Mouse (Mus musculus): Measurements from ENCODE around the gene Trio. TPM values are rescaled to one million over a fixed set of nuclear protein-coding genes. Genes with fewer than 3 reads are reported as not detected.
A peak's percentile ranks its signal among the peaks of the same experiment; 100 is the strongest.

Gene Trio
- polyA plus RNA-seq, 1 experiment from 2014 or later, result 44.7 TPM

- no peak overlapping the region for H3K4me2 ChIP-seq (replicated peaks)
- no peaks in the 10 kb centered on the region for H3K36me3 ChIP-seq
- H3K27ac ChIP-seq (replicated peaks), result no peak overlapping the region
- H3K4me1 ChIP-seq, result no peaks in the 10 kb centered on the region
- H3K9me3 ChIP-seq, result no peaks in the 10 kb centered on the region
- H3K9ac ChIP-seq (replicated peaks), result no peak overlapping the region
- no peak overlapping the region for H3K4me3 ChIP-seq
- 85% methylated on average over 5 of the region's 5 CpGs for WGBS
- H3K27me3 ChIP-seq, result no peaks in the 10 kb centered on the region
- no peak for ATAC-seq (replicated peaks)
These were observed 35.3 kb upstream of the Trio start for GRCm38 (mm10) chr15:28060977-28061376.

GRCm38 (mm10) chr15:28060423-28060822 is 34.8 kb upstream of the Trio start:
- Histone ChIP-seq H3K4me2 (replicated peaks) (no peak overlapping the region), H3K36me3 (no peaks in the 10 kb centered on the region), H3K9me3 (no peaks in the 10 kb centered on the region), H3K27me3 (no peaks in the 10 kb centered on the region), H3K4me3 (no peak overlapping the region), H3K9ac (replicated peaks) (no peak overlapping the region), H3K4me1 (no peaks in the 10 kb centered on the region), H3K27ac (replicated peaks) (no peak overlapping the region)
- no peak for ATAC-seq (replicated peaks)
- 39% methylated on average over 6 of the region's 6 CpGs for WGBS

GRCm38 (mm10) chr15:28057545-28057944 is 31.9 kb upstream of the Trio start:
- H3K4me2 ChIP-seq (replicated peaks), result no peak overlapping the region
- no peak overlapping the region for H3K4me3 ChIP-seq
- H3K4me1 ChIP-seq, result no peaks in the 10 kb centered on the region
- no peaks in the 10 kb centered on the region for H3K36me3 ChIP-seq
- no peaks in the 10 kb centered on the region for H3K9me3 ChIP-seq
- WGBS, result 30% methylated on average over 5 of the region's 5 CpGs
- no peaks in the 10 kb centered on the region for H3K27me3 ChIP-seq
- H3K9ac ChIP-seq (replicated peaks), result no peak overlapping the region
- ATAC-seq (replicated peaks), result no peak
- H3K27ac ChIP-seq (replicated peaks), result no peak overlapping the region

GRCm38 (mm10) chr15:28054731-28055130 is 29.1 kb upstream of the Trio start:
- no peak overlapping the region for H3K27ac ChIP-seq (replicated peaks)
- no peak overlapping the region for H3K4me3 ChIP-seq
- no peaks in the 10 kb centered on the region for H3K9me3 ChIP-seq
- 90% methylated on average over 1 of the region's 1 CpGs for WGBS
- H3K36me3 ChIP-seq, result no peaks in the 10 kb centered on the region
- H3K4me2 ChIP-seq (replicated peaks), result no peak overlapping the region
- ATAC-seq (replicated peaks), result no peak
- H3K4me1 ChIP-seq, result peaks cover 7% of the 10 kb centered on the region
- H3K9ac ChIP-seq (replicated peaks), result no peak overlapping the region
- no peaks in the 10 kb centered on the region for H3K27me3 ChIP-seq

- 54% methylated on average over 1 of the region's 1 CpGs for WGBS
- Histone ChIP-seq H3K4me2 (replicated peaks) (no peak overlapping the region), H3K27me3 (no peaks in the 10 kb centered on the region), H3K4me3 (no peak overlapping the region), H3K36me3 (no peaks in the 10 kb centered on the region), H3K27ac (replicated peaks) (no peak overlapping the region), H3K9ac (replicated peaks) (no peak overlapping the region), H3K4me1 (peaks cover 7% of the 10 kb centered on the region), H3K9me3 (no peaks in the 10 kb centered on the region)
- no peak for ATAC-seq (replicated peaks)
These were observed 28.5 kb upstream of the Trio start for GRCm38 (mm10) chr15:28054111-28054510.

GRCm38 (mm10) chr15:28053226-28053625 is 27.6 kb upstream of the Trio start:
- Histone ChIP-seq H3K4me3 (no peak overlapping the region), H3K9ac (replicated peaks) (no peak overlapping the region), H3K36me3 (no peaks in the 10 kb centered on the region), H3K27ac (replicated peaks) (no peak overlapping the region), H3K27me3 (no peaks in the 10 kb centered on the region), H3K4me2 (replicated peaks) (no peak overlapping the region), H3K9me3 (no peaks in the 10 kb centered on the region), H3K4me1 (peaks cover 7% of the 10 kb centered on the region)
- ATAC-seq (replicated peaks), result no peak
- WGBS, result 47% methylated on average over 6 of the region's 6 CpGs

GRCm38 (mm10) chr15:28051811-28052210 is 26.2 kb upstream of the Trio start:
- 36% methylated on average over 4 of the region's 4 CpGs for WGBS
- Histone ChIP-seq H3K4me1 (peaks cover 7% of the 10 kb centered on the region), H3K9ac (replicated peaks) (no peak overlapping the region), H3K4me2 (replicated peaks) (no peak overlapping the region), H3K27me3 (no peaks in the 10 kb centered on the region), H3K36me3 (no peaks in the 10 kb centered on the region), H3K4me3 (no peak overlapping the region), H3K9me3 (no peaks in the 10 kb centered on the region), H3K27ac (replicated peaks) (no peak overlapping the region)
- peak; percentile 33; the same call in 1 of the 2 replicates for ATAC-seq (replicated peaks)

GRCm38 (mm10) chr15:28051104-28051625 is 25.5 kb upstream of the Trio start:
- peak overlapping the region; percentile 24 for H3K4me2 ChIP-seq (replicated peaks)
- H3K4me1 ChIP-seq, result peaks cover 7% of the 10 kb centered on the region
- peak overlapping the region; percentile 5; the same call in 1 of the 2 replicates for H3K27ac ChIP-seq (replicated peaks)
- H3K4me3 ChIP-seq, result 0 out of 2 replicates have a peak overlapping the region, but pooled peaks have one; percentile 2
- peak; percentile 89 for ATAC-seq (replicated peaks)
- H3K9ac ChIP-seq (replicated peaks), result no peak overlapping the region
- H3K36me3 ChIP-seq, result no peaks in the 10 kb centered on the region
- H3K27me3 ChIP-seq, result no peaks in the 10 kb centered on the region
- WGBS, result 4% methylated on average over 18 of the region's 18 CpGs
- no peaks in the 10 kb centered on the region for H3K9me3 ChIP-seq

- H3K9ac ChIP-seq (replicated peaks), result no peak overlapping the region
- no peak overlapping the region for H3K27ac ChIP-seq (replicated peaks)
- no peaks in the 10 kb centered on the region for H3K9me3 ChIP-seq
- ATAC-seq (replicated peaks), result no peak
- WGBS, result 94% methylated on average over 3 of the region's 3 CpGs
- peaks cover 7% of the 10 kb centered on the region for H3K4me1 ChIP-seq
- H3K4me2 ChIP-seq (replicated peaks), result no peak overlapping the region
- no peaks in the 10 kb centered on the region for H3K27me3 ChIP-seq
- no peaks in the 10 kb centered on the region for H3K36me3 ChIP-seq
- H3K4me3 ChIP-seq, result no peak overlapping the region
These were observed 22.1 kb upstream of the Trio start for GRCm38 (mm10) chr15:28047711-28048110.

- WGBS, result 9% methylated on average over 9 of the region's 9 CpGs
These were observed 15.7 kb upstream of the Trio start for GRCm38 (mm10) chr15:28041158-28041865.

GRCm38 (mm10) chr15:28037651-28038050 is 12.0 kb upstream of the Trio start:
- H3K36me3 ChIP-seq, result no peaks in the 10 kb centered on the region
- WGBS, result 86% methylated on average over 6 of the region's 6 CpGs
- no peaks in the 10 kb centered on the region for H3K27me3 ChIP-seq
- no peak overlapping the region for H3K9ac ChIP-seq (replicated peaks)
- ATAC-seq (replicated peaks), result no peak
- H3K4me3 ChIP-seq, result no peak overlapping the region
- H3K4me2 ChIP-seq (replicated peaks), result no peak overlapping the region
- no peak overlapping the region for H3K27ac ChIP-seq (replicated peaks)
- H3K9me3 ChIP-seq, result no peaks in the 10 kb centered on the region
- H3K4me1 ChIP-seq, result peaks cover 8% of the 10 kb centered on the region

More at GRCm38 (mm10) chr15:28041158-28041865, 15.7 kb upstream of the Trio start:
- Histone ChIP-seq H3K4me1 (peaks cover 8% of the 10 kb centered on the region), H3K27ac (replicated peaks) (no peak overlapping the region), H3K9ac (replicated peaks) (no peak overlapping the region), H3K4me3 (no peak overlapping the region), H3K9me3 (no peaks in the 10 kb centered on the region), H3K36me3 (no peaks in the 10 kb centered on the region), H3K27me3 (no peaks in the 10 kb centered on the region), H3K4me2 (replicated peaks) (no peak overlapping the region)
- ATAC-seq (replicated peaks), result peak; percentile 57; the same call in 1 of the 2 replicates

- Histone ChIP-seq H3K9ac (replicated peaks) (no peak overlapping the region), H3K36me3 (no peaks in the 10 kb centered on the region), H3K4me3 (no peak overlapping the region), H3K27ac (replicated peaks) (no peak overlapping the region), H3K4me2 (replicated peaks) (no peak overlapping the region), H3K27me3 (no peaks in the 10 kb centered on the region), H3K4me1 (no peaks in the 10 kb centered on the region), H3K9me3 (no peaks in the 10 kb centered on the region)
- ATAC-seq (replicated peaks), result no peak
- WGBS, result 89% methylated on average over 10 of the region's 10 CpGs
These were observed 10.0 kb upstream of the Trio start for GRCm38 (mm10) chr15:28035601-28036000.

- Histone ChIP-seq H3K4me1 (no peaks in the 10 kb centered on the region), H3K4me3 (no peak overlapping the region), H3K9ac (replicated peaks) (no peak overlapping the region), H3K27ac (replicated peaks) (no peak overlapping the region), H3K4me2 (replicated peaks) (no peak overlapping the region), H3K36me3 (no peaks in the 10 kb centered on the region), H3K9me3 (no peaks in the 10 kb centered on the region), H3K27me3 (no peaks in the 10 kb centered on the region)
- 57% methylated on average over 10 of the region's 10 CpGs for WGBS
- no peak for ATAC-seq (replicated peaks)
These were observed 9.0 kb upstream of the Trio start for GRCm38 (mm10) chr15:28034636-28035035.

Data from forebrain, embryonic 15.5 days (tissue).